Mouse (Mus musculus) cerebellum, adult 8-10 months (tissue): ENCODE data around the gene Fam78a.

Experiments
- DNase-seq: peaks from one replicate; pipeline ENCODE4 v3.0.0; 2022

The Fam78a gene

DNA sequence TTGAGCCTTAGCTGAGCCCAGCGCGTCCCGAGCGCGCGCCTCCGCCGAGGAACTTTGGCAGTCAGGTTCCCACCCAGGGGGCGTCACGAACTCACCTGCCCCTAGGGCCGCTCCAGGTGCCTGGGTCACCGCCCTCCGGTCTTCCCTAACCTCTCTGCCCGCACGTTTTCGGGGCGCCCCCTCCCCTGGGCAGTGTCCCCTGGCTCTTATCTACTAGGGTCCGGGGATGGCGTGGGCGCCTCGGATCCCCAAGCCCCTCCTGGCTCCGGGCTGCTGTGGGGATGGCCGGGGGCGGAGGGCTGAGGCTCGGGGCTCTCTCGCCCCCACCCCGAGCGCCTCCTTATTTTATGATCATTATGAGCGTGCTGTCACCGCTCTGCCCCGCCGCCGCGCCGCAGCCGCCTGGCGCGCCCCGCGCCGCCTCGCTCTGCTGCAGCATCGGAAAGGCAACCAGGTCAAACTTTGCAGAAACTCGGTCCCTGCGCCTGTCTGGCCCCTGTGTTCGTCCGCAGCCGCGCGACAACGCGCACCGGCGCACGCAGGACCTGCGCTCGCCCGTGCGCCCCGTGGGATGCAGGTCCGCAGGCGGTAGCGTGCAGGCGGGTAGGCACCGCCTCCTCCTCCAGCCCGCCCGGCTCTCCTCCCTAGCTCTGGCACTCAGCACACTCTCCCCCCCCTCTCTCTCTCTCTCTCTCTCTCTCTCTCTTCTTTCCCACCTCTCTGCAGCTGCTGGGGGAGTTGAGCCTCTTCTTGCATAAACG, at the start of gene Fam78a:
Gene Fam78a (minus strand): TSS at position 747 of the 761 bp plus-strand sequence.
- peak; percentile 36 for DNase-seq

DNA sequence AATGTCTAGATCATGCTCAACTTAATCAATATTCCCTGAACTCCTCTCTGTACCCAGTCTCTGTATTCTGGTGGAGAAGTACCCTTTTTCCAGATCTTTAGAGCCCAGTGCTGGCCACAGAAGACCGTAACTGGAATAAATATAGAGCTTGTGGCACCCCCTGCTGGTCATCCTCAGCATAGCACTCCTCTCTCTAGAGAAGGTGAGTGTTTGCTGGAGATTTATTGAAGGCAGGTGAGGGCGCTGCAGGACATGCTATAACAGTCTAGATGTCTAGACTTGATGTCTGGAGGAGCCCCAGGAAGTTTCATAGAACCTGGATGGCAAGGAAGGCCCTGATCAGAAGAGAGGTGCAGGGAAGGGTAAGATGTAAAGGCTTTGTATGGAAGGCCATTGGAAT, 49.4 kb upstream of the Fam78a start:
- peak; percentile 96 for DNase-seq

DNA sequence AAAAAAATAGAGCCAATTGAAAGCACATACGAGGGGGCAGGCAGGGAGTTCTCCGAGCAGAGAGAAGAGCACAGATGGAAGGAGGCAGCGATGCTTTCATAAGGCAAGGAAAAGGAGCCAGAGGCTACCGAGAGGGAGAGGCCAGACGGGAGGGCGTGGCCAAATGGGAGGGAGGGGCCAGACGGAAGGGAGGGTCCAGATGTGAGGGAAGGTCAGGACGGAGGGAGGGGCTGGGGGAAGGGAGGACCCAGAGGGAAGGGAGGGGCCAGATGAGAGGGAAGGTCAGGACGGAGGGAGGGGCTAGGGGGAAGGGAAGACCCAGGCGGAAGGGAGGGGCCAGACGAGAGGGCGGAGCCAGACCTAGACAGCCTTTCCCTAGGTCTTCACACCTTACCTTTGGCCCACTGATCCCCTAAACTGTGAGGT, 47.9 kb upstream of the Fam78a start:
- no peak for DNase-seq

DNA sequence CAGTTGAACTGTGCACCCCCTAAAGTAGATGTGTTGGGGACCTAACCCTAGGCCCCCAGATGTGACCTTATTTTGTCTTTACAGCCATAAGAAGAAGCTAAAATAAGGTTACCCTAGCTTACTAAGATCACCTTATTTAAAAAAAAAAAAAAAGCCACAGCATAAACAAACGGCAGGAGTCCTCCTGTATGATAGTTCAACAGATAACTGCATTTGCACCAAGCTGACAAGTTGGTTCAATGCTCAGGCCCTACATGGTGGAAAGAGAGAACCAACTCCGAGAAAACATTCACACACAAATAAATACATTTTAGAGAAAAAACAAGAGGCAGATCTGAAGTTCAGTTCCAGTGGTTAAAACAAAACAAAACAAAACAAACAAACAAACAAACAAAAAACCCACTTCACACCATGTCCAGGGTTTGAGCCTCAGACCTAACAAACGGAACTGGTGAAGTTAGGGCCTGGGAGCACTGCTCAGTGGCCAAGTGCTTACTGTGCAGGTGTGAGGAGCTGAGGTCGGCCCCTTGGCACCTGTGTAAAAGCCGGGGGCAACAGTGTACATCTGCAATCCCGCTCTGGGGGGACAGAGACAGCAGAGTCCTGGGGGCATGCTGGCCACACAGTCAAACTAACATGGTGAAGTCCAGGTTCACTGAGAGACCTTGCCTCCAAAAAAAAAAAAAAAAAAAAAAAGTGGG, 47.4 kb upstream of the Fam78a start:
- DNase-seq, result no peak

DNA sequence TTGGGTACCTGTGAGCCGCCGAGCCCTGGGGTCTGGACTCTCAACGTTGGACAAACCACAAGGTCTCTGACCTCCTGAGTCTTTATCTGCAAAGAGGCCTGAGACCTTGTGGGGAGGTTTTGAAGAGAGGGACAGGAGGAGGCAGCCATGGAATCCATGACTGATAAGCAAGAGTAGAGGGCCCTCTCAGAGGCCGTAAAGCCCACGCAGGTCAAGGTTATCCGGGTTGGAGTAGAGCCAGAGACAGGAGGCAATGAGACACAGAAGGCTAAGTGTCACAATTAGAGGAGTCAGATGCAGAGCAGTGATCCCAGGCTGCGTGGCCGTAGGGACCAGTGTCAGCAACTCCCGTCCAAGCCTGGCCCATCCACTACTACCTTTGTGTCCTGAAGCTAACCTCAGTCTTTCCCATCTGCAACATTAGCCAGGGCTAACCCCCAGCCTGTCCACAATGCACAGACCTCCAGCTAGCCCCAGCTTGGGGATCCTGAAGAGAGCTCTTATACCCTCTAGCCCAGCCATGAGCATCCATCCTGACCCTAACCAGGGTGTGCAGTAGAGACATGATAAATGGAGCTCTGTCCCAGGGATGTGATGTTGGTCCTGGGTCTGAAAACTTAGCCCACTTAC, 46.7 kb upstream of the Fam78a start:
- no peak for DNase-seq

GRCm38 (mm10) chr2:32130435-32130834, 45.8 kb upstream of the Fam78a start:
- DNase-seq, result no peak

DNA sequence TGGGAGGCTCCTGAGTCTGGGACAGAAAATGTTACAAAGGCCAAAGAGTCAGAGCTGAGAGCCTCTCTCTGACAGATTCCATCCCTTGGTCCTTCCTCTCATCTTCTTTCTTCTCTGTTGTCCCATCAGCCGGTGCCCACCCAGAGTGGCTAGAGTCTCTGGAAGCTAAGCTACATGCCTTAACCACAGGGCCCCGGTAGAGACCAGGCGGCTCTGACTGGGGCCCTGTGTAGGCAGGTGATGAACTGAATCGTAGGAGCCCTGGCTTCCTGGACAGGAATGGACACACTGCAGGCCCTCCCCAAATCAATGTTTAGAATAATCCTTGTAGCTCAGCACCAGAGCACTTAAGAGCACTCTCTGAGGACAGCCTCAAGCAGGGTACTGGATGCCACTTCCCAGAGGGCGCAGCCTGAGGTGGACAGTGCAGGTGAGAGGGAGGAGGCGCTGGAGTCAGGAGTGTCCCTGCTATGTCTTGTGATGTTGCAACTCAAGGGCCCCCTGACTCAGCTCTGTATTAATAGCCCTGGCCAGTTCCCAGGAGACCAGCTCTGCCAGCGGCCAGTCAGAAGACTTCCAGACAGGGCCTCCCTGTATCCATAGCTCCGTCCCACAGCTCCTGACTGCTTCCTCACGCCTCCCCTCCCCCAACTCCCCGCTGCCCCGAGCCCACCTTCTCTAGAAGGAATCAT, 44.9 kb upstream of the Fam78a start:
- no peak for DNase-seq

DNA sequence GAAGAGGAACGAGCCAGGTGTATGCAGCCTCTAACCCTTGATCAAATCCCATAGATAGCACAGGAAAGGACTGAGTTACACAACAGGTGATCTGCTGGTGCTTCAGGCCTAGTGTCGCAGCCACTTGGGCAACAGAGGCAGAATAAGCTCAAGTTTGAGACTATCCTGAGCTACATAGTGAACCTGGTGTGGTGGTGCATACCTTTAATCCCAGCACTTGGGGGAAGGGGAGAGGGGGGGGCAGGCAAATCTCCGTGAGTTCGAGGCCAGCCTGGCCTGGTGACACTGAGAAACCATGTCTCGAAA, 43.8 kb upstream of the Fam78a start:
- DNase-seq, result no peak

DNA sequence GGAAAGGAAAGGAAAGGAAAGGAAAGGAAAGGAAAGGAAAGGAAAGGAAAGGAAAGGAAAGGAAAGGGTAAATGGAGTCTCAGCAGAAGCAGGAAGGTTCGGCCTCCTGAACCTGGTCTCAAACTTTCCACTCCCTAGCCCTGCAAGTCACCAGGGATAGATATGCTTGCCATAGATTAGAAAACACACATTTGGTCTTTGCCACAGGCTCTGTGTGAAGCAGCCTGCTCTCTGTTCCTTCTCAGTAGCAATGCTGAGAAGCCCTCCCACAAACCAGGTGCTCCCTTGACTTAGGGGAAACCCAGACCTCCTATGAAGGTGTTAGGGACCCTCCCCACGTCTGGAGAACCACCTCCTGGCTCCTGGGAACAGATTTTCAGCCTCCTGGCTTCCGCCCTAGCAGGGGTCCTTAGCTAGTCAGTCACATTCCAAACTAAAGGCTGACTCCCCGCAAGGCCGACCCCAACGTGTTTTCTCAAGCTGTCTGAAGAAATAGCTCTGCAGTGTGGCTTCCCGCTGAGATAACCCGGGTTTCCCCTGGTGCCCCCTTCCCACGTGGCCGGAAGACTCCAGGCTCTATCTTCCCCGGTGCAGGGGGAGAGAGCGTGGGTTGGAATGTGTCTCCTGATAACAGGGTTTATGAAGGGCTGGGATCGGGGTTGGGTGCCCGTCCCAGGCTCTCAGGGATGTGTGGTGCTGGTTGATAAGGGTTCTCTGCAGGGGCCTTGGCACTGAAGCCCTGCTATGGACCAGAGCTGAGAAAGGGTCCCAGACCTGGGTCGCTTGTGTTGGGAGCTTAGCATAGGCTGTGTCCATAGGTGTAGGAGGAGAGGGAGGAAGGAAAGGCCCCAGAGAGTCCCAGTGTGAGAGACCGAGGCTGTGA, 43.2 kb upstream of the Fam78a start:
- no peak for DNase-seq

DNA sequence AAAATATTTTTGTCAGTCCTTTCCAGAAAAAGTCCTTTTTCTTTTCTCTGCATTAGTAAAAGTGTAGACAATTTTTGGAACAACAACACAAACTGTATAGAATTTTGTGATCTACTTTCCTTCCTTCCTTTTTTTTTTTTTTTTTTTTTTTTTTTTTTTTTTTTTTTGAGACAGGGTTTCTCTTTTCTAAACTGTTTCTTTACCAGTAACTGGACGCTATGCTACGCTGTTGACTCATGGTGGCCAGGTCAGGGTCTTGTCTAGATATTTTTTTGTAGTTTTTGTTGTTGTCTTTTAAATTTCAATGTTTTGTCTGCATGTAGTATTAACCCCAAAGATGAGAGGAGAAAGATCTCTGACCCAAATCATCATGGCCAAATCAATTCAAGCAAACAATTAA, 37.1 kb upstream of the Fam78a start:
- DNase-seq, result no peak

GRCm38 (mm10) chr2:32121150-32121549, 36.5 kb upstream of the Fam78a start:
- no peak for DNase-seq

GRCm38 (mm10) chr2:32119802-32120750, 35.4 kb upstream of the Fam78a start:
- DNase-seq, result no peak

DNA sequence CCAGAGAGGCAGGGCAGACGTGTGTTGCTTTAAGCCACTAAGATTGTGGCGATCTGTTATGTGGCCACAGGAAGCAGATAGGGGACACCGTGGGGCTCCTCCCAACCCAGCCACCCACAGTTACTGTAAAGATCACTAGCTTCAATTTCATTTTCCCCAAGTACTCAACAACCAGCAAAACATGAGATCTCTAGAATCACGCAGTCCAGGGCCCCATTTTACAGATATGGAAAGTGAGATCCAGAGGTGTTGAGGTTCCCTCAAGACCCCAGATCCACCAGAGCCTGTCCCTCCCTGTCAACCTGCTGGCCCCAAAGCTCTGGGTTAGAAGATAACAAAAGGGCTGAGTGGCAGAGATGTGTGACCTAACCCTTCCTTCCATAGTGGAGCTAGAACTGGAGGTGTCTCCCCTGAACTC, 31.2 kb upstream of the Fam78a start:
- no peak for DNase-seq

- no peak for DNase-seq
Measured at GRCm38 (mm10) chr2:32112548-32112947, 27.9 kb upstream of the Fam78a start.

- no peak for DNase-seq
Measured at GRCm38 (mm10) chr2:32111268-32111667, 26.6 kb upstream of the Fam78a start.

DNA sequence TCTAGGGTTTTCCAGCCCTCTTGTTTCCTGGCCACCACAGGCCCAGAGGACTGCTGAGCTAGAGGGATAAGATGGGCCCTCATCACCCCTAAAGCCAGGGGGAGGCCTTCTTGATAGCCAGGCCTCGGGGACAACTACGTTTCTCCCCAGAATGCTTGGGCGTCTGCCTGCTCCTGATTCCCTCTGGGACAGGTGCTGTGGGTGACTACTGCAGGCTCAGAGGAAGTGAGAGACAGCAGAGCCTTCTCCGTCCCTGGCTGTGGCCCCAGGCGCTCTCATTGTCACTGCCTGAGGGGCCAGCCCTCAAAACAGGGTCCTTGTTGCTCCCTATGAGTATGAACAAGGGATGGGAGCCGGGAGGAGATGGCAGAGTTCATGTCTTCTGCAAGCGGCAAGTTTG, 21.3 kb upstream of the Fam78a start:
- DNase-seq, result no peak

- no peak for DNase-seq
Measured at GRCm38 (mm10) chr2:32105117-32105913, 20.7 kb upstream of the Fam78a start.

DNA sequence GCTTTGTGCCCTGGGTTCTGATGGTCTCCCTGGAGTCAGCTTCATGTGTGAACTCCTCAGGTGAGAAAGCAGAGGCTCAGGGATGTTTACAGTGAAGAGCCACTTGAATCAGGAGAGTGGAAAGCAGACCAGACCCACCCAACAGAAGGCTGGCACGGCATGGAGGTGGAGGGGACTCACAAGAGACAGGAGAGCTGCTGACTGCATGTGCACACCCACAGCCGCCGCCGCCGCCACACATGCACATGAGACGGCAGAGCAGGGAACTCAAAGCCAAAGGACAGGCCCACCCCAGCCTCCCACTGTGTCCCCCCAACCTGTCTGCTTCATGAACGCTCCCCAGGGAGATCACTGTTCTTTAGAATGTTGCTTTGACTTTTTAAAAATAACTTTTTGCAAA, 19.5 kb upstream of the Fam78a start:
- no peak for DNase-seq

DNA sequence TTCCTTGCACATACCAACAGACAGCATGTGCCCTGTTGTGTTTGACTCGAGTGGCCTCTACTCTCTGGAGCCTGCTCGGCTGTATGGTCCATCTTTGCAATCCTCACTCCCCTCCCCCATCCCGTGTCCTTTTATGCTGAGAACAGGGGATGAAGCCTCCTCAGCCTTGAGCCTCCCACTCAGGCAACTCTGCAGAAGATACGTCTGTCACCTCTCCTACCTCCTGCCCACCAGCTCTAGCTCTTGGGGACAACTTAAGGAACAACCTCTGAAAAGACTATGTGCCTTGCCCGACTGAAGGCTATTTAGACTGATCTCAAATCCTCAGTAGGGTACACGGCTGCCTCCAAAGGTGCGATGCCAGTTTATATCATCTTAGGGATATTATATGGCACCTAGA, 18.9 kb upstream of the Fam78a start:
- no peak for DNase-seq

DNA sequence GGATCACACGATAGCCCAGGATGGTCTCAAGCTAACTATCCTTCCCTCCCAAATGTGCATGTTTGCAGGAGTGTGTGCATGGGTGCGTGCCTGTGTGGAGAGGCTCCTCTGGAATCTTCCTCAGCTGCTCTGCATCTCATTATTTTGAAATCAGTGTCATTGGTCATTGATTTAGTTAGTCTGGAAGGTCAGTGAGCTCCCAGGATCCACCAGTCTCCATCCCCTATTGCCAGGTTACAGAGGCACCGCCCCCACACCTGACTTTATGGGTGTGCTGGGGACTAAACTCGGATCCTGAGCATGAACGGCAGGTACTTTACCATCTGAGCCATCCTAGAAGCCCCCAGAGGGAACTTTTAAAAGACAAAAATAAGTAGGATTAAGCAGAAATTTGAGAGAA, 18.3 kb upstream of the Fam78a start:
- no peak for DNase-seq

DNA sequence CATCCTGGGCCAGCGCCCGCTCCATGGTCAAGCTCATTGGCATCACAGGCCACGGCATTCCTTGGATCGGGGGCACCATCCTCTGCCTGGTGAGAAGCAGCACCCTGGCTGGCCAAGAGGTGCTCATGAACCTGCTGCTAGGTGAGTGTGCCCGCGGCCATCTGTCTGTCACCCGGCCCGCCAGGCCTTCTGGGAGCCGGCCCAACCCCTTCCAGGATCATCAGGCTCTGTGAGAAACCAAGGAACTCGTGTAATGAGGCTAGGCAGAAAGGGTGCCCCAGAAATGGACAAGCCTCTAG, 11.4 kb upstream of the Fam78a start:
- DNase-seq, result peak; percentile 68
